Mouse (Mus musculus): Measurements from ENCODE around the gene Rab11fip3.

- TF ChIP-seq CTCF (IDR thresholded peaks at IDR 0.05; ENCODE audit: low read depth) (no peak), EP300 (IDR thresholded peaks at IDR 0.05; ENCODE audit: low read depth) (no peak)
Measured at GRCm38 (mm10) chr17:26046253-26046997, 22.9 kb downstream of the Rab11fip3 start.
